Mouse (Mus musculus) thymus, adult 2 months (tissue): ENCODE results near the gene Tnrc6b. TPM values are rescaled to one million over a fixed set of nuclear protein-coding genes. Genes with fewer than 3 reads are reported as not detected.
"Not testable (repeated sequence)": the region's sequence is repeated elsewhere in the genome, so short reads cannot be mapped to it uniquely, and the experiment has no call there.

Source experiments
- DNase-seq: peaks from one replicate; pipeline ENCODE4 v3.0.0; 2021
- H3K27ac ChIP-seq: fragments of 200-500 bp; 2 replicates; pipeline ENCODE4 v1.5.1; 2012; ENCODE audit warnings: low read length, control low read depth; ENCODE audit not compliant: control insufficient read depth, insufficient read depth
- H3K27me3 ChIP-seq: fragments of 200-500 bp; 2 replicates; pipeline ENCODE4 v1.6.1; 2012; ENCODE audit warnings: mild to moderate bottlenecking, low read length, moderate library complexity, mixed read lengths; ENCODE audit not compliant: control insufficient read depth, insufficient read depth
- H3K36me3 ChIP-seq: fragments of 200-500 bp; 2 replicates; pipeline ENCODE4 v1.6.1; 2012; ENCODE audit warnings: mild to moderate bottlenecking, low read length, moderate library complexity; ENCODE audit not compliant: control insufficient read depth, insufficient read depth
- H3K4me1 ChIP-seq: fragments of 200-500 bp; replicated peaks from 2 replicates; pipeline ENCODE4 v1.6.1; 2012; ENCODE audit warnings: low read length; ENCODE audit not compliant: control insufficient read depth, insufficient read depth
- H3K4me3 ChIP-seq: fragments of 200-500 bp; 2 replicates; pipeline ENCODE4 v1.5.1; 2012; ENCODE audit warnings: mild to moderate bottlenecking, low read length, control low read depth, moderate library complexity; ENCODE audit not compliant: control insufficient read depth, insufficient read depth
- CTCF ChIP-seq: fragments of 200-500 bp; IDR thresholded peaks from 2 replicates; pipeline ENCODE4 v1.5.1; 2012; ENCODE audit warnings: mild to moderate bottlenecking, control low read depth, low read length, moderate library complexity, borderline replicate concordance; ENCODE audit not compliant: control insufficient read depth, poor library complexity, insufficient read depth; ENCODE audit errors: extremely low read depth
- POLR2A ChIP-seq: fragments of 200-500 bp; IDR thresholded peaks from 2 replicates; pipeline ENCODE4 v1.6.1; 2012; ENCODE audit warnings: mild to moderate bottlenecking, low read length, control low read depth, moderate library complexity; ENCODE audit not compliant: control insufficient read depth, poor library complexity, insufficient read depth; ENCODE audit errors: extremely low read depth
- WGBS: fragments of 180-500 bp; shearing (Covaris S2); methylation state at CpG from one replicate; pipeline ENCODE4 v1.1.7; 2018; 5-methylcytosine and 5-hydroxymethylcytosine counted together
- polyA plus RNA-seq: library from polyadenylated mRNA; depleted of rRNA; stranded (reverse); fragments of >200 nt; gene quantifications from 2 replicates; pipeline ENCODE4 v1.2.3, GENCODE M21; 2012

Gene Tnrc6b
- polyA plus RNA-seq, 1 experiment, result 57.9 TPM

- no peak overlapping the region for H3K27ac ChIP-seq
- WGBS, result 87% methylated on average over 2 of the region's 2 CpGs
- no peak for DNase-seq
- no peak for TF ChIP-seq POLR2A
- no peak for TF ChIP-seq CTCF
- H3K27me3 ChIP-seq, result no peaks in the 10 kb centered on the region
- H3K4me1 ChIP-seq, result peaks cover 15% of the 10 kb centered on the region
- no peak overlapping the region for H3K4me3 ChIP-seq
- peaks cover 63% of the 10 kb centered on the region for H3K36me3 ChIP-seq
Observed at GRCm38 (mm10) chr15:80924211-80924610, 213.1 kb downstream of the Tnrc6b start.

GRCm38 (mm10) chr15:80928811-80929355 is 217.8 kb downstream of the Tnrc6b start:
- Histone ChIP-seq H3K4me3 (no peak overlapping the region), H3K27ac (peak overlapping the region; percentile 52), H3K4me1 (peaks cover 32% of the 10 kb centered on the region), H3K27me3 (no peaks in the 10 kb centered on the region), H3K36me3 (peaks cover 35% of the 10 kb centered on the region)
- 85% methylated on average over 20 of the region's 20 CpGs for WGBS
- TF ChIP-seq CTCF (no peak), POLR2A (no peak)
- no peak for DNase-seq

GRCm38 (mm10) chr15:80930048-80930571 is 219.0 kb downstream of the Tnrc6b start:
- no peaks in the 10 kb centered on the region for H3K27me3 ChIP-seq
- peak; percentile 68 for DNase-seq
- peak overlapping the region; percentile 22 for H3K4me3 ChIP-seq
- H3K4me1 ChIP-seq, result peaks cover 41% of the 10 kb centered on the region
- 54% methylated on average over 14 of the region's 16 CpGs for WGBS
- peak overlapping the region; percentile 95 for H3K27ac ChIP-seq
- H3K36me3 ChIP-seq, result peaks cover 24% of the 10 kb centered on the region
- TF ChIP-seq POLR2A, result peak; percentile 39; the same call in 1 of the 2 replicates
- TF ChIP-seq CTCF, result no peak

GRCm38 (mm10) chr15:80930676-80931320 is 219.7 kb downstream of the Tnrc6b start:
- WGBS, result 52% methylated on average over 23 of the region's 23 CpGs
- peaks cover 44% of the 10 kb centered on the region for H3K4me1 ChIP-seq
- H3K27me3 ChIP-seq, result not testable (repeated sequence)
- DNase-seq, result peak; percentile 41
- peak overlapping the region; percentile 22 for H3K4me3 ChIP-seq
- peak overlapping the region; percentile 99 for H3K27ac ChIP-seq
- H3K36me3 ChIP-seq, result peaks cover 21% of the 10 kb centered on the region

GRCm38 (mm10) chr15:80931345-80931960 is 220.3 kb downstream of the Tnrc6b start:
- DNase-seq, result no peak
- Histone ChIP-seq H3K36me3 (peaks cover 21% of the 10 kb centered on the region), H3K4me3 (peak overlapping the region; percentile 22; the same call in 1 of the 2 replicates), H3K4me1 (peaks cover 49% of the 10 kb centered on the region), H3K27ac (peak overlapping the region; percentile 99), H3K27me3 (no peaks in the 10 kb centered on the region)
- WGBS, result 79% methylated on average over 9 of the region's 9 CpGs
- no peak for TF ChIP-seq POLR2A
- TF ChIP-seq CTCF, result no peak

- H3K36me3 ChIP-seq, result no peaks in the 10 kb centered on the region
- no peak overlapping the region for H3K4me3 ChIP-seq
- no peak for DNase-seq
- 50% methylated on average over 5 of the region's 5 CpGs for WGBS
- no peak for TF ChIP-seq CTCF
- TF ChIP-seq POLR2A, result no peak
- peak overlapping the region; percentile 87 for H3K27ac ChIP-seq
- peaks cover 53% of the 10 kb centered on the region for H3K4me1 ChIP-seq
- H3K27me3 ChIP-seq, result no peaks in the 10 kb centered on the region
Observed at GRCm38 (mm10) chr15:80934841-80935240, 223.7 kb downstream of the Tnrc6b start.
